Mouse (Mus musculus) layer of hippocampus, postnatal 25 days (tissue): ENCODE data around the gene E2f4. TPM values are rescaled to one million over a fixed set of nuclear protein-coding genes. Genes with fewer than 3 reads are reported as not detected.

Experiments
- DNase-seq, 2 experiments: peaks; one replicate each; pipeline ENCODE4 v3.0.0; 2022; ENCODE audit warnings: mixed read lengths in 2 of 2, low spot score in 1 of 2; ENCODE audit errors: extremely low spot score in 1 of 2
- total RNA-seq, 2 experiments: library from RNA; stranded (reverse); gene quantifications; 2 replicates each; pipeline ENCODE4 v1.2.3; 2021

Gene E2f4
- total RNA-seq, 2 experiments from 2014 or later, result 31.4 to 34.7 TPM

GRCm38 (mm10) chr8:105310118-105310517 is 12.7 kb downstream of the E2f4 start:
- DNase-seq, result no peak

DNA sequence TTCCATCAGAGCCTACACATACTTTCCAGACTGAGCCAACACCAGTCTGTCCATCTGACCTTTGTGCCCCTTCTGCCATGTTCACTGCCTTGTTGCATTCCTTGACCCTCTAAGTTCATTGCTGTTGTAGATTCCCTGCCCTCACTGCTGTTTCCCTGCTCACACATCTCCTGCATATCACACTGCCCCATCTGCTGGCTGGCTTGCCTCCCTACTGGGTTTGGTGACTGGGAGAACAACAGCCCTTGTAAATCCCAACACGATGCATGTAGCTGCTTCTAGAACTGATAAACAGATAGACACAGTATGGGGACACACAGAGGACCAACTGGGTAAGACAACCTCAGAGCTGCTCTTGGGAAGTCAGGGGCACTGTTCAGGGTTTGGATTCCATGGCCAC is 14.3 kb downstream of the E2f4 start:
- DNase-seq, result no peak

DNA sequence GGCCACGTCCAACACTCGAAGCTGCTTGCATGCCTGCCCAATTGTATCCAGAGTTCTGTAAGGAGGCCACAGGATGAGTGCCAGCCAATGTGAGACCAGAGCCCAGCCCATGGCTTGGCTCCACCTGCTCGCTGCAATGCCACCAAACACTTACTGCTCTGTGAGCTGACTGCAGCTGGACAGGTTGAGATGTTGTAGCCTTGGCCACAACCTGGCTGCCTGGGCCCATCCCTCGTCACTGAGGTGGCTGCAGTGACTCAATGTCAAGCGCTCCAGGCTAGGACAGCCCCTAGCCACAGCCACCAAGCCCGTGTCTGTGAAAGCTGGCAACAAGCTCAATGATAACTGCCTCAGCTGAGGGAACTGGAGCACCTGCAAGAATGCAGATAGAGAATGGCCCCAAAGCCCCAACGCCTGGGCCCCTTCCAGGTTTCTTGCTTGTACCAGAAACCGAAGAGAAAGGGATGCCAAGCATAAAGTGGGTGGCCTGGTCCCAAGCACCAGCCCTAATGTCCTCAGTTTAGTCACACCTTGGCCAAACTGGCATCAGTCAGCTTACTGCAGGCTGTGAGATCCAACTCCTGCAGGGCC is 15.5 kb downstream of the E2f4 start:
- no peak for DNase-seq

DNA sequence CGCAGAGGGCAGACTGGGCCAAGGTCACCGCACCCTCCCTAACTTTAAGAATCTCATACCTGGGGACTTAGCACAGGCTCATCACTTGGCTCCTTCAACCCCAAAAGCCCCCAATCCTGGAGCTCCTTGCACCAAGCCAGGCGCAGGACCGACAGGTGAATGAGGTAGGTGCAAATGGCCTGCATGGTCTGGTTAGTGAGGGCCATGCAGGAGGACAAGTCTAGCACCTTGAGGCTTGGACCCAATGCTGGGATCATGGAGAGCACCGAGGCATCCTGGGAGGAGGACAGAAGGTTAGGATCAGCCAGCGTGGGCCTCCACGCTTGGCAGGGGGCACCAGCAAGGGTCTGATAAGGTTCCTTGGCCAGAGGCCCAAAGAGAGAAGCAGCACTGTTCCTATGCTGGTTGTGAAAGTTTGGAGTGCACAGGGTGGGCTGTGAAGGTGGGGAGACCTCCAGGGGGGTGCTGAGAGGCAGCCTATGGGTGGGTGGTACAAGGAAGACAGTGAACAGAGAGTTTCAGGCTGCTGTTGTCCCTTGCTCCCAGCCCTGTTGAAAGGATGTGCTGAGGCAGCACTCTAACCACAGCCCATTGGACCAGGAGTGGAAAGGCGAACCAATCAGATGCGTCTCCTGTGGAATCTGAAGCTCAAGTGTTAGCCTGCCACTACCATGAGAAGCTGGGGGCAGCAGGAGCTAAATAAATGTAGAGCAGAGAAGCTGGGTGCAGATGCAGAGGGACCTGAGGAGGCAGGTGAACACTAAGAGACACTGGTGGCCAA is 16.3 kb downstream of the E2f4 start:
- DNase-seq, result no peak

- no peak for DNase-seq
Observed at GRCm38 (mm10) chr8:105315073-105315769, 17.8 kb downstream of the E2f4 start.

DNA sequence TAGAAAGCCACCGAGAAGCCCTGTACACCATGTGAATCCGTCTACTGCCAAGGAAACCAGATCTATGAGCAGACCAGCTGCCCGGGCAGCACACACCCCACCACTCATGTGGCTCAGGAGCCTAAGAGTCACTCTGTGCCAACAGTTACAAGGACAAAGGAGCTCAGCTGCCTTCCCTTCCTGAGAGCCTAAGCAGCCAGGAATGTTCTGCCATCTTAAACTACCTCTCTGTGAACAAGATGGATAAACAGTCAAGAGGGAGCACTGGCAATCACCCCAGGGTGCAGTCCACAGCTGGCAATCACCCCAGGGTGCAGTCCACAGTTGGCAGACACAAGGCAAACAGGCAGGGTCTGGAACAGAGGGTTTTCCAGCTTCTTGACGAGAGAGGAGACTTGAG is 20.5 kb downstream of the E2f4 start:
- no peak for DNase-seq

DNA sequence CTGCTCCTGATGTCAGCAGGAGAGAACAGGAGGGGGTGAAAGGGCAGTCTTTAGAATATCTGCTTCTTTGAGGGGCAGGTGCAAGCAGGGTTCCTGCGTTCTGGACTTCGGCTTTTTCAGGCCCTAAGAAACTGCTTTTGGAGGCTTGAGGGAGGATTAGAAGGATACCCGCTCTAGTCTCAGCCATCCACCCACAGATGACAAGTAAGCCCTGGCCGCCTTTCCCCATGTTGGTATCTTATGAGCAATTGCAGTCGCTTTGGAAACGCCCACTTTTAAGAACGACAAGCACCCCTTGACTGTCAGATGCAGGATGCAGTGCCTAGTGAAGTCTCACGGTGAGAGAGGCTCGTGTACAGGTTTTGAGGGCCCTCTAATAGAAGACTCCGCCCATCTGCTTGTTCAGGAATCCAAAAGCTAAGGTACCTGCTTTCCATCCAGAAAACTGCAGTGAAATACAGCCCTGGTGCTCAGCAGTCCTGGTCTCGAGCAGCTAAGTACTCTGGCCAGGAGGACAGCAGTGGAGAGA is 21.3 kb downstream of the E2f4 start:
- DNase-seq, result no peak

DNA sequence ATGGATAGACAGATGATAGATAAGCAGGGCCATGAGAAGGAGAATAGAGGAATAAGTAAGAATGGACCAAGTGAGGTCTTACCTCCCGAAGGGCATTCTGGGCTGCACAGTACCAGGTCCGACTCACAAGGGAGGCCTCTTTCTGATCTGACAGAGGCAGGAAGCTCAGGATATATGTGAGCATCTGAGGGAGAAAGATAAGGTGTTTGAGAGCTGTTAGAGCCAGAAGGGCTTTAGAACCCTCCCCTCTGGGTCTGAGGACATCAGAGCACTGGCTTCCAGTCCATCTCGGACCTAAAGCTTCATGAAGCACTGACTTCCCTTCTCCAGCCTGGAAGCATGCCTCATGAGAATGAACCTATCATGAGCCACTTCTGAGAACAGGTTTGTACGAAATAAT is 25.7 kb downstream of the E2f4 start:
- DNase-seq, result no peak

DNA sequence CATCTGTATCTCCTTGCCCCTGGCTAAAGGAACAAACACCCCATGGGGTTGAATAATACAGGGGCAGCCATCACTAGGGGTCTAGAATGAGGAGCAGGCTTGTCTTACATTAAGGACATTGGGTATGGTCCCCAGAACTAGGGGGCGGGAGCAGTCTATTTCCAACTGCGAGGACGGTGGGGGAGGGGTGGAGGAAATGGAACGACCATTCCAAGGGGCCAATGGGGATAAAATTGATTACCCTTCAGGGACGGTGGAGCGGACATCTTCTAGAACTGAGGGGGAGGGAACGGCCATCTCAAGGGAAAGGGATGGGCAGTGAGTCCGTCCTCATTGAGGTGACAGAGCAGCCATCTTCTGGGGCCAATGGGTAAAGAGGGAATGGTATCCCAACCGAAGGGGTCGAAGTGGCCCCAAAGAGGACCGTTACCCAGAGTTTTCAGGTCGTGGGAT is 28.2 kb downstream of the E2f4 start:
- DNase-seq, result no peak

DNA sequence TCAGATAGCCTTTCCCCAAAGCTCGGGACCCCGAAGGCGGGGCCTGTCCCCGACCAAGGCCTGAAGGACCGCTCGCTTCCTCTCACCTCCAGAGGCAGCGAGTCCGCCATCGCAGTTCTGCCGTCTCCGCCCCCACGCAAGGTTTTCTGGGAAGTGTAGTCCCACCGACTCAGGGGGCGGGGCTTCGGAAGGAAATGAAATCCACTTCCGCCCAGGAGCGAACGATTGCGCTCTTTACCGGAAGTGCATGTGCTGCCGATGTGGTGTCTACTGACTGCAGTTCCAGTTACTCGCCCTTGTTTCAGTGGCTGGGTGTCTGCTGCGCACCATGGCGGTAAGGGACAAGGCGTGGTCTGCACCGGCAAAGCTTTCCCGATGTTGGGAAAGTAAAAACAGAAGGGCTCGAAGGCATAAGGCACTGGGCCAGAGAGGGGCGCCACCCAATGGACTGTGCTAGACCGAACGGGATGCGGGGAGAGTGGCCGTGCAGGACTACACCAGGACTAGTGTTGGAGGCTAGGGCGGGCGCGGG is 28.7 kb downstream of the E2f4 start, which contains the start of the genes Lrrc29 and Tmem208:
Gene Lrrc29, minus strand, starts transcription at position 138 of the 532 bp plus-strand sequence.
Gene Tmem208, plus strand, starts transcription at position 214 of the 532 bp plus-strand sequence.
- peak; percentile 93 to 94 for DNase-seq

GRCm38 (mm10) chr8:105326968-105327367 is 29.5 kb downstream of the E2f4 start:
- DNase-seq, result no peak

DNA sequence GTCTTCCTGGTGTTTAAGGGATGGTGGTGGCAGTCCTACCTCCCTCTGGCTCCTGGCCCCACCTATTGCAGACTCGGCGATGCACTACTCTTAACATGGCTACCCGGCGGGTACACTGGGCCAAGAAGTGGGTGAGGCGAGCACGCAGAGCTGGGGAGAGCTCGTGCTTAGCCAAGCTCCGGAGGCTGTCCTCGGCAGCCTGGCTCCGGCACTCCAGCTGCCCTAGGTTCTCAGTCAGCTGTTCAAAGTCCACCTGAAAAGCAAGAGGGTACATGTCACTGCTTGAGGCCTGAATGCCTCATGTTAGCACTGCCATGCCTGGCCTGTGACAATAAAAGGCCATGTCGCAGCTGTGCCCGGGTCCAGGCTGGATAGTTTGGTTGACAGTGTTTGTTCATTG is 32.9 kb downstream of the E2f4 start:
- DNase-seq, result no peak

- no peak for DNase-seq
Observed at GRCm38 (mm10) chr8:105331469-105331868, 34.0 kb downstream of the E2f4 start.

DNA sequence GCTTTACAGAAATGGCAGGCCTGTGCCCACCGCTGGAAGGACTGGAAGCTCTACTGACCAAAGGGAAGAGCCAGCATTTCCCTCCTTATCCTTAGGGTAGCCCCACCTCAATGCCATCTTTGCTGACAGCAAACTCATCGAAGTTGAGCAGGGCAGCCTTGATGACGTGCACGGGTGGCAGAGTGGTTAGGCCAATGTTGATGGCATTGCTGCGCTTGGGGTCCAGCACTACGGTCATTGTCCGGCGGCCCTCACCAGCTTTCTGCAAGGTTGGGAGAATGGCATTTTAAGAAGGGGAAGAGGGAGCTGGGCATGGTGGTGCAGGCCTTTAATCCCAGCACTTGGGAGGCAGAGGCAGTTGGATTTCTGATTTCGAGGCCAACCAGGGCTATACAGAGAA is 34.5 kb downstream of the E2f4 start:
- no peak for DNase-seq

- no peak for DNase-seq
Observed at GRCm38 (mm10) chr8:105332523-105332922, 35.1 kb downstream of the E2f4 start.

DNA sequence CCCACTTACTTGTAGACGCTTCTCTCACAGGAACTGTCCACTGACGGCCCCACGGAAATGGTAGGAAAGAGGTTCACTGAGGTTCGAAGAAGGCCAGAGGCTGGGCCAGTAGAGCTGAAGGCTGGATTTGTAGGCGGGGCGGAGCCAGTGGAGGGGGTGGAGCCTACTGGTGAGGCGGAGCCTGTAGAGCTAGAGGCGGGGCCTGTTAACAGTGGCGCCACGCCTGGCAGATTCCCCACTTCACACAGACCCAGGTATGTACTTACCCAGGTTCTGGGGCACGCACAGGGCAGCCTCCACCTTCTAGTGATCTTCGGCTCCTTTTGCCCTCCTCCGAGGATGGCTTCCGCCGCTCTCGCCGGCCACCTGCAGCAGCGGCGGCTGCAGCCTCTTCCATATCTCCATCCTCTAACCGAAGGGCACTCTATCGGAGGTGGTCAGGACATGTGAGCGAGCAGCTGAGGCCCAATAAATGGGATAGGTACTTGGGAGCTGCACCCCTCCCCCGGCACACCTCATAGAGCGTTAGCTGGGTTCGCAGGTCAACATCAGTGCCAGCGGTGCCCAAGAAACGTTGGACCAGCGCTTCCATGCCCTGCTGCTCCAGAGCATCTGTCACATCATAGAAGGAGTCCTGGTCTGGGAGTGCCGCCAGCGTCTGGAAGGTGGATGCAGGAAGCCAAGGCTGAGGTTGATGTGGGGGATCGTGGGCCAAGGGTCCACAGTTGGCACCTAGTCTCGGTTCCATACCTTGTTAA is 39.1 kb downstream of the E2f4 start:
- DNase-seq, result no peak

- DNase-seq, result no peak
Observed at GRCm38 (mm10) chr8:105338992-105339391, 41.5 kb downstream of the E2f4 start.

DNA sequence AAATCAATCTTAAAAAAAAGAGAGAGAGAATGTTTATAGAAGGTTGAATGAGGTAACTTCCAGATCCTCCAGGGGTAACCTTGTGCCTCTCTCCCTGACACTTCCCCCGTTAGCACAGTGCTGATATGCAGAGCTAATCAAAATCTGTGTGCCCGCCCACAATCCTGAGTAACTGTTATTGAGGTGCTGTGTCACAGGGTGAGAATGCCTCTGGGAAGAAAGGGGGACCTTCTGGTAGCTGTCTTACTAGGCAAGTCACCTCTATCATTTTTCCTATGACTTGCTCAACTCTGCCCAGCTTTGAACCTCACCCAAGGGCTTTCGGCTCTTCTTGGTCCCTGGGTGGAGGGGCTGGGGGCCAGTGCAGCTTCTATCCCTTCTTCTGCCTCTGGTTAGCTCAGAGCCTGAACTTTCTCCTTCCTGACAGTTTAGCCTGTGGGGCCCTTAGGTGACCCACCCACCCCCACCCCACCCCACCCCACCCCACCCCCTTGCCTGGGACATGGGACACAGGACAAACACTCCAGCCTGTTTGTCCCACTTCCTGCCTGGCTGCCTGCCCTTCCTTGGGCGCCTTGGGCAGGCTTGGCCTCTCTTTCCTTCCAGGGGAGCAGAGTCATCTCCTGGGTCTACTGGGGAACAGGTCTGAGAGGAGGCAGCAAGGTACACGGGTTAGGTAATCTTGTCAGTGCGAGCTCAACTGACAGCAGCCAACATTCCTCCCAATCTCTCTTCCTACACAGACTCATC is 42.6 kb downstream of the E2f4 start:
- no peak for DNase-seq

DNA sequence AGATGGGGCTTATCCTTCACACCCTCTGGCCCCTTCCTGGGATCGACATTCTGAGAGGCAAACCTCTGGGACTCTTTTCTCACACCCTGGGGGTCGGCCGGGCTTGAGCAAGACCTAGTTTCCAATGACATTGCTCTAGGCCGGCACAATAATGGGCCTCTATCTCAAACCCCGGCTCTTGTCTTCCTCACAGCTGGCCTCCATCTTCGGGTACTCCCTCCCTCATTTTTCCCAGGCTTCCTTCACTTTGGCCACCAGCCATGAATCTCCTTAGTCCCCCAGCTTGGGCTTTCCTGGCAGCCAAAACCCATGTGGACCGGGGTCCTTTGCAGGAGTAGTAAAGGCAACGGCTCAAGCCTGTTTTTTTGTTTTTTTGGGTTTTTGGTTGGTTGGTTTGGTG is 43.9 kb downstream of the E2f4 start:
- DNase-seq, result no peak
